Mouse (Mus musculus) 416B (cell line): ENCODE results near the gene Ndufb4.
"Not testable (repeated sequence)": the region's sequence is repeated elsewhere in the genome, so short reads cannot be mapped to it uniquely, and the experiment has no call there.

Experiments
- DNase-seq: peaks from one replicate; pipeline ENCODE4 v3.0.0; 2011; ENCODE audit warnings: low read depth

Gene Ndufb4

GRCm38 (mm10) chr16:37677586-37677985, 23.3 kb upstream of the Ndufb4 start:
- DNase-seq = no peak

GRCm38 (mm10) chr16:37676677-37677072, 22.4 kb upstream of the Ndufb4 start:
- no peak for DNase-seq

DNA sequence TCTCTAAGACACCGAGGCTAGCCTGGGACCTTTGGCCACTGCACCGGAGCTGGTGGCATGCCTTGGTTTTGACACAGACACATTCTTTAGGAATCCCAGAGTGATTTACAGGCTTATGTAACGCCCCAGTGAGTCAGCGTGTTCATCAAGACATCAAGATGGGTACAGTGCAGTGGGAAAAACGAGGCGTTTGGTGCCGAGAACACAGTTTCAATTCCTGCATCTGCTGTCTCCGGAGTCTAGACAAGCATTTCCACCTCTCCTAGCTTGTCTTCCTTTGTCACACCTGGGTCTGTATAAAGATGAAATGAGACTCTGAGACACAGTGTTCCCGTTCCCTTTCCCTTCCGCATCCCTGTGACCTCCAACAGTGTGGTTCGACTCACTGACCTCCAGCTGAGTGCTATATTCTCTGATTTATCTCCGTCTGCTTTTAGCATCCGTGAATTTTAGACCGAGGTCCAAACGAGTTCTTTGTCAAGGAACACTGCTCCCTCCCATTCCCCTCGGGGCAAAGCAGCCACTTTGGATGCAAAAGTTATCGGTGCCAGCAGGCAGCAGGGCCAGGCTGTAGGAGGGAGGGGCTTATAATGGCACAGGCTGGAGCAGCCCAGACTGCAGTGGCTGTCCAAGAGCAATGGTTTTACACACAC, 21.9 kb upstream of the Ndufb4 start:
- DNase-seq = no peak

DNA sequence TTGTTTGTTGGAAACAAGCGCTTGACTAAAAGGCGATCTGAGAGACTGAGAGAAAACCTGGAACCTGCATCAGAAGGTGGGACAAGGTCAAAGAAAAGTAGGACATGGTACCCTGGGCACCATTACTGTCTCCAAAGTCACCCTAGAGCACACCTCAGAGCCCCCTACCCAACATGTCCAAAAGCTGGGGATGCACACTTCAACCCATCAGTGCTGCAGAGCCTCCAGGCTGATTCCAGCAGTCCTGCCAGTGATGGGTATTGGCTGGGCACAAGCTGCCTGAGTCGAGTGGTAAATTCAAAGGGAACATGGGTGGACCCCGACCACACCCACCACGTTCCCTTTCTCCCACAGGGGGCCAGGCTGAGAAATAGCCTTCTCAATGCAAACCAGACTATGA, 21.1 kb upstream of the Ndufb4 start:
- DNase-seq = no peak

- DNase-seq = no peak
Observed at GRCm38 (mm10) chr16:37670666-37671283, 16.5 kb upstream of the Ndufb4 start.

DNA sequence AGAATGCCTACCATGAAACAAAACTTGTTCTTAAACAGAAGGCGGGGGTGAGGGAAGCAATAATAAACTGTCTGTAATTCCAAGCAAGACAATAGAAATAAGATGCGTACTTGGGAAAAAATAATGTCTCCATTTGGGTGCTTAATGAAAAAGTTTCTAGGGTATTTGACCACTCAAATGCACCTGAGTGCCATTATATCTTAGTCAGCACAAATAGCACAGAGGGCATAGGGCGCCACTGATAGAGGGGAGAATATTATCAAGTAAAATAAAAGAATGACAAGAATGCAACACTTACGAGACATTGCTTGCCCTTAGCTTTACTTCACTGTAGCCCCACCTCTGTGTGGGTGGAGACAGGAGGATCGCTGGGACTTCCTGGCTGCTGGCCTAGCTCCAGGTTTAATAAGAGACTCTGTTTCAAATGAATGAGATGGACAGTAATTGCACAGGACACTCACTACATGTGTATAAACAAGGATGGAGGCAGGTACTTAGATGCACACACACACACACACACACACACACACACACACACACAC, 11.2 kb upstream of the Ndufb4 start:
- no peak for DNase-seq

- no peak for DNase-seq
Observed at GRCm38 (mm10) chr16:37663643-37664459, 9.6 kb upstream of the Ndufb4 start.

- no peak for DNase-seq
Observed at GRCm38 (mm10) chr16:37656796-37657195, 2.5 kb upstream of the Ndufb4 start.

- DNase-seq = no peak
Observed at GRCm38 (mm10) chr16:37655756-37656347, 1.6 kb upstream of the Ndufb4 start.

DNA sequence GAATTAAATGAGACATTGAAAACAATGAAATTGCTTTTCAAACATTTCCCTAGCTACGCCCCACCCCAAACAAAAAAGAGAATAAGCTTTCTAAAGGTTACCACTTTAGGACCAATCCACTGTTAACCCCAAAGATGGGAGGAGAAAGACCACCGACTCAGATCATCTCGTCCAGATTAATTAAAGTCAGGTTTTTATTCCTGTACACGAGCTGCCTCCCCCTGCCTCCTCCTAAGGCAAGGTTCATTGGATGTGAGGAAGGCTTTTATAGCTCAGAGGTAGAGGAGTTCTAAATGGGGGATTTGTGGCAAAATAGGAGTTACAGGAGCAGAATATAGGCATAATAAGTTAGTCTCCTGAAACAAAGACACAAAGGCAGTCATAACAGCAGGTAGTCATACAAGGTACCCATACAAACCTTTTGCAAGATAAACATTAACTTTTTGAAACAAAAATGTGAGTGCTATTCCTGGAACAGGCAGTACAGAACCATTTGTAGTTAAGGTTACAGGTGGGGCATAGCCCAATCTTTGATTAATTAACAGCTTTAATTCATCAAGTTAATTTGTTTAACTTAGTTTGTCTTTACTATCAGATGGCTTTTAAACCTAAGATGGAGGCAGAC, 690 bp upstream of the Ndufb4 start:
- DNase-seq = no peak

GRCm38 (mm10) chr16:37653058-37653457, 1.2 kb downstream of the Ndufb4 start:
- no peak for DNase-seq

- no peak for DNase-seq
Observed at GRCm38 (mm10) chr16:37652654-37653053, 1.6 kb downstream of the Ndufb4 start.

DNA sequence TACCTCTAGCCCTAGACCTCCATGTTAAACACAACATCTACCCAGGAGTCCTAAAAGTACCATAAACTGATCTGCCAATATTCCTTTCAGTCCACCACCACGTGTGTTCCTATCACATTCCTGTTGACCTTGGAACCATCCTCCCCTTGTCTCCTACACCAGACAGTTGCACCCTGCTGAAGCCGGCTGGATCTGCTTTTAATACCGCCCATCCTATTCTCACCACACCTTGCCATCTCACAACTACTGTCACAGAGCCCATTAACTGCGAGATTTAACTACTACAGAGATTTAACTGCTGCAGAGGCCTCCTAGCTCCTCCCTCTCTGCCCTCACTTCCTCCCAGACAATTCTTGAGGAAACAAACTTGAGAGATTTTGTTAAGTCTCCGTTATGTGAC, 2.8 kb downstream of the Ndufb4 start:
- peak; percentile 33 for DNase-seq

DNA sequence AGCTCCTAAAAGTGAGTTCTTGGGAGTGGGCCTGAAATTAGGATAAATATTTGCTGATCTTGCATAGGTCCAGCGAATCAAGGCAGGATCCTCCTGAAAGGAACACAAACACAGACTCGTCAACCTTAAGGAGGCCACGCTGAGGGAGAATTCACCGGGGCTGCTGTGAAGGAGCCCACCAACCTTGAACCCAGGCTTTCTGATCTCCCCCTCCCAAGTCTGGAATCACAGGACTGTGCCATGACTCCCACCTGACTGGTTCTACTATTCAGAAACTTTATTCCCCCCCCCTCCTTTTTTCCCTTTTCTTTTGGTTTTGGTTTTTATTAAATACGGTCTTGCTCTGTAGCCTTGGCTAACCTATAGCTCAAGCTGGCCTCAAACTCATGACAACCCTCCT, 5.2 kb downstream of the Ndufb4 start:
- no peak for DNase-seq

DNA sequence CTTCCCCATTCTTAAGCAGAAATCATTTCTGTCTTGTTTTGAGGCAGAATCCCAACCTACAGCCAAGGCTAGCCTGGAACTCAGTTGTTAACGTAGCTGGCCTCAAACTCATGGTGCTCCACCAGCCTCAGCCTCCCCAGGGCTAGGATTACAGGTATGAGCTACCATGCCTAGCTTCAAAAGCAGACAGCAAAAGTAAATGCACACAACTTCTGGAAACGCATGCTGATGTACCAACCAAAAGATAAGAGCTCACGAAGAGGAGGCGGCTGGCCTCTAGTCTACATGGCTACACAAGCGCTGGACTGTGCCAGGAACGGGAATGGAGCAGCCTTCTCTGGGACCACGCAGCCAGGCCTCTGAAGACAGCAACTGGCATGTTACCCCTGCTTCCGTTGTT, 6.3 kb downstream of the Ndufb4 start:
- DNase-seq = no peak

DNA sequence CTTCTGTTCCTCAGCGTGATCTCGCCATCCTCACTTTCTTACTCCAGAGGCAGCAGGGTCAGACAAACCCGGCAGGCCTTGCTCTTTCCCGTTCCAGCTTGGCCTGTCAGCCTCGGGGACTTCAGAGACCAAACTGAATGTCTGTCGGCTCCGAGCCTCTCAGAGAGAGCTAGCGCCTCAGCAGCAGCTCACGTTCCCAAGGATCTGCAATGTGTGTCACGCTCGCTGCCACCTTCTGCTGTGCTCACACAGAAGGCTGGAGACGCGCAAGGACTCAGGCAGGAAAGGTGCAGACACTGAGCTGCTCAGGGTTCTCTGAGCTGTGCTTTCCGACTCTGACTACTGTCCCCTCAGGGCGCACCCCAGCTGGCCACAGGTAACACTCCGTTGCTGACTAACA, 7.2 kb downstream of the Ndufb4 start:
- DNase-seq = no peak

- DNase-seq = no peak
Observed at GRCm38 (mm10) chr16:37645799-37646198, 8.5 kb downstream of the Ndufb4 start.

- no peak for DNase-seq
Observed at GRCm38 (mm10) chr16:37645211-37645610, 9.0 kb downstream of the Ndufb4 start.

GRCm38 (mm10) chr16:37644486-37644885, 9.8 kb downstream of the Ndufb4 start:
- no peak for DNase-seq

DNA sequence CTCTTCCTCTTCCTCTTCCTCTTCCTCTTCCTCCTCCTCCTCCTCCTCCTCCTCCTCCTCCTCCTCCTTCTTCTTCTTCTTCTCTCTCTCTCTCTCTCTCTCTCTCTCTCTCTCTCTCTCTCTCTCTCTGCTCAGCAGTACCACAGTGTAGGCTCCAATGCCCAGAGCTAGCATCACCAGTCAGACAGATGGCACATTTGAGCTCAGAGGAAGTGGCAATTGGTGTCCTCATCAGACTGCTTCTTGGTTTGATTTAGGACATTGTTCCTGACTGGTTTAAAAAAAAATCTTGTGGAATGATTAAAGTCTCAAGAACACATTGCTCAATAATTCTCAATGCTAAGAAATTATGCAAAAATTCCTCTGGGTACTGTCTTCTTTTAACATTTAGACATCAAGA, 13.7 kb downstream of the Ndufb4 start:
- DNase-seq = not testable (repeated sequence)

DNA sequence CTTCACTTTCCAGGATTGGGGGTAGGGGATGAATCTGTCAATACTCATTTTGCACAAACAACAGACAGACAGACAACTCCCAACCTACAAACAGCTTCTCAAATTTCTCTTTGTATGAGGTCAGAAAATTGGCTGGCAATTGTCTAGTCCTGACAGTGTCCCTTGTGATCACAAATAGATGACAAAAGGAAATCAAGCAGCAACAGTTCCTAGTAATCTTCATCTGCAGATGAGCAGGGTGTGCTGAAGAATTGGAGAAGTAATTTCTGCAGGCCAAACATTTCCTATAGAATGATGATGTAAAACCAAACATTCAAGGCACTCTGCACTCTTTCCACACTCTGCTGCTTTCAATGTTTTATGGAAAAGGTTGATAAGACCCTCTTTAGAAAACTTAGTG, 16.5 kb downstream of the Ndufb4 start:
- DNase-seq = no peak

- peak; percentile 50 for DNase-seq
Observed at GRCm38 (mm10) chr16:37636107-37636506, 18.1 kb downstream of the Ndufb4 start.
